Mouse (Mus musculus) bone marrow, adult 2 months (tissue): ENCODE results near the gene Fubp1.

Source experiments
- CTCF ChIP-seq: fragments of 200-500 bp; IDR thresholded peaks from 2 replicates; pipeline ENCODE4 v1.5.1; 2011; ENCODE audit warnings: low read length, control low read depth; ENCODE audit not compliant: control insufficient read depth, insufficient read depth
- POLR2A ChIP-seq: fragments of 200-500 bp; IDR thresholded peaks from 2 replicates; pipeline ENCODE4 v1.6.1; 2011; ENCODE audit warnings: low read depth, mild to moderate bottlenecking, control low read depth, low read length, borderline replicate concordance; ENCODE audit not compliant: control insufficient read depth

GRCm38 (mm10) chr3:152213416-152213815 is 3.2 kb downstream of the Fubp1 start:
- no peak for TF ChIP-seq CTCF
- TF ChIP-seq POLR2A, result no peak
